Mouse (Mus musculus) embryo, embryonic 9.5 days (tissue): Measurements from ENCODE around the gene Sgsm2.
"Not testable (repeated sequence)": the region's sequence is repeated elsewhere in the genome, so short reads cannot be mapped to it uniquely, and the experiment has no call there.

Source experiments
- DNase-seq: peaks from one replicate; pipeline ENCODE4 v3.0.0-alpha.2; 2017; ENCODE audit errors: extremely low spot score

Gene Sgsm2

DNA sequence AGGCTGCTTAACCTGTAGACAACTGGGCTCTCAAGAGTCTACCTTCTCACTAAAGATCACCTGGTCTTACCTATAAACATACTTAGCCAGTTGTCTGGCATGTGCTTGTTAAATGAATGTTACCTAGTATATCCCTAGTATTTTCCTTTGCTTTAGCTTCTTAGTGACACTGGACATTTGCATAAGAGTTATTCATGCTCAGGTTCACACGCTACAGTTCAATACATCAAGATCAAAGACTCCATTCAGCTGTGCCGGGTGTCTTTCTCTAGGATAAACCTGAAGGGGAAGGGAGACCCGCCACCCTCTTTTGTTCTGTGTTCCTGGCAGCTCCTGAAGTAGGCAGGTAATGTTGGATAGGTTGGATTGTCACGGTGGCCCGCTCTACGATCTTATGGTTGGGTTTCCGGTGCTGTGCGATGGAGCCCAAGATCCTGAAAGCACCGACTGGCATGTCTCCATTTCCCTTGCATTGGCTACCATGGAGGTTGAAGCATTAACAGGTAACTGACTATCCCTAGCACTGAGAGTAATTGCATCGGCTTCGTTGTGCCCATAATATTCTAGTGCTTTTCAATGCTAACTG lies 67.8 kb downstream of the Sgsm2 start:
- DNase-seq = no peak

DNA sequence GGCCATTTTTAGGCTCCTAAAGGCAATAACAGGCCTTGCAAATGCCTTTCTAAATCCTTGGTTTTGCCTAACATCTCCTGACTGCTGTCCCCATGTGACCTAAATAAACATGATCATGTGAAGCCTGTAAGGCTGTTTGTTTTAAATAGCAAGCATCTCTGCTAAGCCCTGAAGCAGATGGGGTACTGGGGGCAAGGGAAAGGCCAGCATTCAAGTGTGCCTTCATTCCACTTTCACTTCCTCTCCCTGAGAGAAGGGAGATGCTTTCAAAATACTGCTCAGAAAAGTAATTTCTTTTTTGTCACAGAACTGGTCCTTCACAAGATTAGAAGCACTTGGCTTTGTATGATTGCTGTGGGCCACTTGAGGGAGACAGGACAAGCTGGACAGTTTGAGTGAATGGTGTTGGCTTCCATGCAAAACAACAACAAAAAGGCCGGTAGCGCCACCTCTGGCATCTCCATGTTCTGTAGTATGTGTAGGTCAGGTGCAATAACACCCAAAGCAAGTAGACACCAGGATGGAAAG lies 68.4 kb downstream of the Sgsm2 start:
- DNase-seq = no peak

DNA sequence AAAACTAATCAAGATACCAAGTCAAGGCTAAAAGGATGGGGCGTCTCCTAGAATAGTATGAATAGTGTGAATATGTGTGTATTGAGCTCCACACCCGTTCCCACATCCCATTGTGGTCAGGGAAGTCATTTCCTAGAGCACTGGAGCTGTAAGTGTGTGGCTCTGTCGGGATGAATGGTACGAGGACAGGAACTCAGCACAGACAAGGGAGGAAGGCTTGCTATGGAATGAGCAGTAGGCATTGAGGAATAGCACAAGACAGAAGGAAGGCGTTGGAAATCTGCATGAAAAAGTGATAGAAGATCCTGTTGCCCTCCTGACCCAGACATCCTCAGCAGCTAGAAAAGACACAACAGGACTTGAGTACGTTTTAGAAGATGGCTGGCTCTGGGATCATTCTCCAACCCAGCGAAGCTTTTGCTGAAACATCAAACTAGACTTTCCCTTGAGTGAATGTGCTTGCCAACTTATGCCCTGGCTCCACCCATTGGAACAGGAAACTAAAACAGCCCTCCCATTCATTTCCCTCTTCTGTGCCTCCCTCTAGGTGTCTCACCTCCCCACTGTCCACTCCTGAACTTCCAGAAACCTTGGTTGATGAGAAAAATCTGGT lies 69.0 kb downstream of the Sgsm2 start:
- DNase-seq = no peak

GRCm38 (mm10) chr11:74826702-74827101 lies 70.2 kb downstream of the Sgsm2 start:
- no peak for DNase-seq

DNA sequence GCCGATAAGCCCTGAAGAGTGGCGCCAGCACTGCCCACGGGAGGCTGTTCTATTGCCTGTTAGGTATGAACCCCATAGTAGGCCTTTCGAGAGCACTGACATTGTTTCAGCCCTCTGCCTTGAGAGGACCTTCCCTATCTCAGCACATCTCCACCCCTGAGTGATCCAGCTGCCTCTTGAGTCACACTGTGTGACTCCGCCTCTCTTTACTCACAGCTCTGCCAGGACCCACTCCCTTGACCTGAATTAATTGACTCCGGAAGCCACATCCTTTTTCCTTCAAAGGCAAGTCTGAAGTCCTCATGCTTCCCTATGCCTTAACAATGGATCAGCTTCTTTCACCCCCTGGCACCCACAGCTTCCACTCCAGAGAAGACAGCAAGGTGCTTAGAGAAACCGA lies 70.7 kb downstream of the Sgsm2 start:
- no peak for DNase-seq

DNA sequence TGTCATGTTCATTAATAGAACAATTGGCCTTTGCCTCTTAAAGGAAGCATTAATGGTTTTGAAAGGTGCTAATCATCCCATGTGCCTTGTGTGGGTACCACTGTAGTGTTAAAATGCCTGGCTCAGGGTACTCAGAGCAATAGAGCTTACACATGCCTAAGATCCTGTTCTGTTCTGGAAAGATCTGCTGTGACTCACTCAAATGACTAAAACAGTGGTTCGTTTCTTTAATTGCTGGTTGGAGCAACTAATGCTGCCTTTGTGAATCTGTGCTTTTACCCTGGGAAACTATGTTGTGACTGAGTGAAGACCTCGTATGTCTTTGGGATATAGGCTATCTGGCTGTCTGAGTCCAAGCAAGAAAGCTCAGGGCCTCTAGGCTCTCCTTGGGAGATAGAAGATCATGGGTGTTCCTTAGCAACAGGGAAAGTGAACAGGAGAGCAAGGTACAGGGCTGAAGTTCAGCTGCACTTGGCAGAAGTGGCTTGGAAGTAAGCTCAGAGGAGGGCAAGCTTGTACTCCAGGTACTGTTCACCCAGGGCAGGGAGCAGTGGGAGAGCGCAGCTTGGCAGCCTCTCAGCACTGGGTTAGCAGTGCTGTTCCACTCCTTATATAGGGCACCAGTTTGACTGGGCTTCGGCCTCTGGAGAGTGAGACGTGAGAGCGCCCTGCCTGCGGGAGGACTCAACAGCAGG lies 74.0 kb downstream of the Sgsm2 start:
- DNase-seq = no peak

- DNase-seq = no peak
Observed at GRCm38 (mm10) chr11:74821463-74821862, 75.4 kb downstream of the Sgsm2 start.

- DNase-seq = no peak
Observed at GRCm38 (mm10) chr11:74820921-74821320, 75.9 kb downstream of the Sgsm2 start.

GRCm38 (mm10) chr11:74815795-74816194 lies 81.1 kb downstream of the Sgsm2 start:
- DNase-seq = no peak

DNA sequence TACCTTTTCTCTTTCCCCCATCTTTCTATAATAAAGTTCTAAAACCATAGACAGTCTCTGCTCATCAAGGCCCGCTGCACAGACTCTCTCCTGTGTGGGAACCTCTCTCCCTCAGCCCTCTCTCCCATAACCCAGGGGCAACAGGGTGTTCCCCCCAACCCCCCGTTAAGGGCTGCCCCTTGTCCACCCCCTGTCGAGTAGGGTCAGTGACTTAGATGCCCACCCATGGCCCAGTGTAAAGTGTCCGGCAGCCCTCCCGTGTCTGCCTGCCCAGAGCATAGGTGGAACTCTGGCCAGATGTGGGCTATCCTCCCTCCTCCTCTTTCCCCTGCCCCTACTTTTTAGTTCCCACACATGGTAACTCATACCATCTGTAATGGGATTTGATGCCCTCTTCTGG lies 85.3 kb downstream of the Sgsm2 start:
- DNase-seq = no peak

- not testable (repeated sequence) for DNase-seq
Observed at GRCm38 (mm10) chr11:74811027-74811426, 85.8 kb downstream of the Sgsm2 start.

- DNase-seq = no peak
Observed at GRCm38 (mm10) chr11:74810134-74810533, 86.7 kb downstream of the Sgsm2 start.

DNA sequence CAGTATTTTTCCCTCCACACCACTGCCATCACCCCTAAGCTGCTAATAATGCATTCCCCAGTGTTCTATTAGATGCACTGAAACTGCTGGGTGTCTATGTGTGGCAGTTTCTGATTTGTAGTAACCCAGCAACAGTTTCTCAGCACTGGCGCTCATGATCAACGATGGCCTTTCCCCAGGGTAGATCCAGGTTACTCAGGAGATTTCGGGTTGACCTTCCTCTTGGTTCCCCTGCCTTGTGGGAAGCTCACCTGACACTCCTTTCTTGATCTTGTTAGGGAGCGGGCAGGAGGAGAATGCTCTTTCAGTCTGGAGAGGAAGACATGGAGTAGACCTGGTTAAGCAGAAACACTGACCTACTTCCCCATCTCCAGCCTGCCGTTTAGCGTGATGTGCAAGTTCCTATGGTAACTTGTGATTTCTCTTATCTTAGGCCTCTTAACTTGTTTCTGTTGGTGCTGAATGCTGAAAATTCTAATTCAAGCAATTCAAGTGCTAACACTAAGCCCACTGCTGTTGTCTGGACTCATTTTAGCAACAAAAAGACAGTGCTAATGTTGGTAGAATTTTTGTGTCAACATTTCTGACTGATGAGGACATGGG lies 88.5 kb downstream of the Sgsm2 start:
- no peak for DNase-seq

DNA sequence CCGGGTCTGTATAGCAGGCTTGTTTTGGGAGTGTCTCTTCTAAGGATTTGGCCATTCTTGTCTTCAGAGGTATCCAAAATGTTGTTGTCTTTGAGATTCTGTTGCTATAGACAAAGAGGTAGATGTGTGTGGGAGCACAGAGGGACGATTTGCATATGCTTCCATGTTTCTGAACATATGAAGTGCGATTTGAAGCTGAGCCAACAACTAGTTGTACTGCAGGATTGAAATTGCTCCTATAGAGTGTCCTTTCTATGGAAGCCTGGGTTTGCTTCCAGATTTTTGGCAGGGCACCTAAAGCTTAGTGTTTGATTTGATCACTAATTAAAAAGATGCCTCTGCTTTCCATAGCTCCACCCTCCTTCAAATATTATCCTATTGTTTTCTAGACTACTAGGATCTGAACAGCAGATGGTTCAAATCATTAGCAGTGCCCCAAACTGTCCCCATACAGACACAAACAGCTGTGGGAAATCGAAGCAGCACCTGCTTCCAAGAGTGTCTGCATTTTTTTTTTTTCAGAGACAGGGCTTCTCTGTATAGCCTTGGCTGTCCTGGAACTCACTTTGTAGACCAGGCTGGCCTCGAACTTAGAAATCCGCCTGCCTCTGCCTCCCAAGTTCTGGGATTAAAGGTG lies 89.5 kb downstream of the Sgsm2 start:
- DNase-seq = no peak

GRCm38 (mm10) chr11:74804081-74804627 lies 92.7 kb downstream of the Sgsm2 start:
- DNase-seq = no peak

DNA sequence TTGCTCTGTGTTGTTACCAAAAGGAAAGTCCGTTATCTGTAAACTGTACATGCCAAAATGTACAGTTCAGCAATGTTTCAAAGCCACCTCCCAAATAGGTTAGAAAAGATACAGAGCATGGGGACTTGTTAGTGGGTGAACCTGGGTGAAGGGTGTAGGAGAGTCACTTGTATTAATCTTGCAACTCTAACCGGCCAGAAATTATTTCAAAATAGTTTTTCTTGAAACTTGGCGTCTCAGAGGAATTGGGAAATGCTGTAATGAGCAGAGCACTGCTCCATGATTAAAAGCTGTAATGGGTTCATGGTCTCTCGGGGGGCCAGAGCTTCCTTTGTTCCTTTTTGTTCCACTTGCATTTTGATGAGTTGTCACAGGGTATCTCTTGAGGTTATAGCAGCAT lies 96.2 kb downstream of the Sgsm2 start:
- no peak for DNase-seq
